Mouse (Mus musculus) hindbrain, embryonic 14.5 days (tissue): Measurements from ENCODE around the gene Bcl2l14. TPM values are rescaled to one million over a fixed set of nuclear protein-coding genes. Genes with fewer than 3 reads are reported as not detected.

Experiments
- ATAC-seq: fragments of 200-750 bp; cut with Nextera tagmentation; 2 replicates; pipeline ENCODE4 v1.8.0; 2017; ENCODE audit warnings: moderate number of reproducible peaks, mild to moderate bottlenecking, moderate TSS enrichment, moderate library complexity; ENCODE audit not compliant: low FRiP score
- DNase-seq: peaks from one replicate; pipeline ENCODE4 v3.0.0-alpha.2; 2015; ENCODE audit warnings: low spot score
- H3K27ac ChIP-seq: fragments of 300-500 bp; sonication (generic); 2 replicates; pipeline ENCODE4 v1.5.1; 2014; ENCODE audit warnings: mild to moderate bottlenecking, moderate library complexity
- H3K27me3 ChIP-seq: fragments of 300-500 bp; sonication (generic); 2 replicates; pipeline ENCODE4 v1.6.1; 2014; ENCODE audit warnings: mild to moderate bottlenecking, low read length, mixed read lengths; ENCODE audit not compliant: control insufficient read depth, insufficient read depth
- H3K36me3 ChIP-seq: fragments of 300-500 bp; sonication (generic); replicated peaks from 2 replicates; pipeline ENCODE4 v1.6.1; 2014; ENCODE audit not compliant: control insufficient read depth, insufficient read depth
- H3K4me1 ChIP-seq: fragments of 300-500 bp; sonication (generic); replicated peaks from 2 replicates; pipeline ENCODE4 v1.6.1; 2014; ENCODE audit warnings: antibody characterized with exemption, low read length, mixed read lengths; ENCODE audit not compliant: control insufficient read depth, insufficient read depth
- H3K4me2 ChIP-seq: fragments of 300-500 bp; sonication (generic); replicated peaks from 2 replicates; pipeline ENCODE4 v1.6.1; 2014; ENCODE audit warnings: mild to moderate bottlenecking, moderate library complexity
- H3K4me3 ChIP-seq: fragments of 300-500 bp; sonication (generic); replicated peaks from 2 replicates; pipeline ENCODE4 v1.5.1; 2014; ENCODE audit warnings: mild to moderate bottlenecking, low read length
- H3K9ac ChIP-seq: fragments of 300-500 bp; sonication (generic); 2 replicates; pipeline ENCODE4 v1.6.1; 2014
- H3K9me3 ChIP-seq: fragments of 300-500 bp; sonication (generic); 2 replicates; pipeline ENCODE4 v1.6.1; 2016; ENCODE audit warnings: low read length; ENCODE audit not compliant: control insufficient read depth
- WGBS: fragments of 180-500 bp; shearing (Covaris S2); extraction: QIAGEN DNeasy Blood & Tissue Kit; methylation state at CpG from one replicate; pipeline ENCODE4 v1.1.7; 2014; 5-methylcytosine and 5-hydroxymethylcytosine counted together
- polyA plus RNA-seq: library from polyadenylated mRNA; unstranded; fragments of >200 nt; fragmentation: Nextera tagmentation; extraction: Ambion mirVana; gene quantifications from 2 replicates; pipeline ENCODE4 v1.2.1, GENCODE M21; 2014

Bcl2l14 gene
- polyA plus RNA-seq, 1 experiment from 2014 or later: 0.37 TPM

DNA sequence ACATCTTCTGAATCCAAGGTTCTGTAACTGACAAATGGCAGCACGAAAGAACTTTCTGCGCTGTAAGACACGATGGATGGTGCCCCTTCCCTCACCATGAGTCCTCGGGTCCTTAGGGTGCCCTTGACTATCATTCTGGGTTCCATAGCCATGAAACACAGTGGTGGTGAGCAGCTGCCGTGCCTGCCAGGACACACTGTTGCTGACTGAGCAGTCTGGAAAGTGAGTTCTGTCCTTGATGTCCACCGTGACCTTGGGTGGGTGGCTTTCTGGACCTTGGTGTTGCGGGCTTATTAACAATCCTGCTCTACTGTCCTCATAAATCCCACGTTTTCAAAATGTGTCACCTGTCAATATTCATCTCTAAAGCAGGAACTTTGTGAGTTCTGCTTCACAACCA, 6.2 kb upstream of the Bcl2l14 start:
- no peaks in the 10 kb centered on the region for H3K27me3 ChIP-seq
- no peak overlapping the region for H3K9ac ChIP-seq
- DNase-seq (no peak), ATAC-seq (no peak)
- no peaks in the 10 kb centered on the region for H3K9me3 ChIP-seq
- no peaks in the 10 kb centered on the region for H3K4me1 ChIP-seq
- no peak overlapping the region for H3K4me3 ChIP-seq
- 74% methylated on average over 8 of the region's 8 CpGs for WGBS
- no peak overlapping the region for H3K4me2 ChIP-seq
- H3K27ac ChIP-seq: no peak overlapping the region
- H3K36me3 ChIP-seq: no peaks in the 10 kb centered on the region

DNA sequence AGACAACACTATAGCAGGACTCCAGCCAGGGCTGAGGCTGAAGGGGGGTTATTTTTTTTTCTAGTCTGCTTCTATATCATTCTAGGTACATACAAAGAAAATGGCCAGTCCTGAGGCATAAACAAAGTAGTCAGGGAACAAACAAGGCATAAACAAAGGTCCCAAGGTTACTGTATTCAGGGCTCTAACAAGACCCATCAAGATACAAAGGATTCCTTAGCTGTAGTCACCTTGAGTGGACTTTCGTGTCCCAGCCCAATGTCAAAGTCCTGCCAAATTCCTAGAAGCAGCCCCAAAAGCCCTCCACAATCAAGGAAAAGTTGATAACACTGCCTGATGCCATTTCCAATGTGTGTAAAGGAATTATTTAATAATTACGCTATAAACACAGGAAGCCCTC, 5.3 kb upstream of the Bcl2l14 start:
- H3K4me3 ChIP-seq: no peak overlapping the region
- no peak overlapping the region for H3K9ac ChIP-seq
- 93% methylated on average over 2 of the region's 2 CpGs for WGBS
- no peak overlapping the region for H3K4me2 ChIP-seq
- ATAC-seq: no peak
- no peaks in the 10 kb centered on the region for H3K36me3 ChIP-seq
- H3K27me3 ChIP-seq: no peaks in the 10 kb centered on the region
- no peaks in the 10 kb centered on the region for H3K9me3 ChIP-seq
- no peaks in the 10 kb centered on the region for H3K4me1 ChIP-seq
- no peak for DNase-seq
- H3K27ac ChIP-seq: no peak overlapping the region

DNA sequence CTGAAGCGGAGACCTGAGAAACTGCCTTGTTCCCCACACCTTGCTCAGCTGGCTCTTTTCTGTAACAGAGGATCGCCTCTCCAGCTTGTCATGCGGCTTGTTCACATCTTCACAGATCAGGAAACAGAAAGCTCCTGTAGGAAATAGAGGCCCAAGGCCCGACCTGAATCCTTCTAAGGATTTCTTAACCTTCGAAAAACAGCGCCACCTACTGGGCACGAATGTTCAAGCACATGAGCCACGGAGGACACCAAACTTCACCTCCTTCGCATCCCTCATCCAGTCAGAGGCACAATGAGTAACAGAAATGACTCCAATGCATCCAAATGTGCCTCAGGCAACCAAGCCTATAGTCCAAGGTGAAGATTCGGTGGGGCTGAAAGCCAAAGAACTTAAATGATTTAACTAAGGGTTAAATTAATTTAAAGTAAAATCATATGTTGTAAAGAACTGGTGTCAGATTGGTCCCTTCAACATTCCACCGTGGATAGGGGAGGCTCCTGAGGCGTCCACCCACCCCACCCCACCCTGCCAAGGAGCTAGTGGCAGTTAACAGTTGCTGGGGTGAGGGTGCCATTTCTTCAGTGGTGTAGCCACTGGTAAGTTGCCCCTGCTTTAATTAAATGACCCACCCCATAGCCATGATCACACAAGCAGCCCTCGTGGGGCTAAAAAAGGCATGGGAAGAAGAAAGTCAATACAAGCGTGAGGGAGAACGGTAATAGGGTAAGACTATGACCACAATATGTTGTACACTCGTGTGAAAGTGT, 7.0 kb downstream of the Bcl2l14 start:
- no peaks in the 10 kb centered on the region for H3K4me1 ChIP-seq
- peak; percentile 76 for DNase-seq
- H3K4me3 ChIP-seq: no peak overlapping the region
- WGBS: 45% methylated on average over 16 of the region's 16 CpGs
- H3K9ac ChIP-seq: no peak overlapping the region
- H3K9me3 ChIP-seq: no peaks in the 10 kb centered on the region
- no peak overlapping the region for H3K4me2 ChIP-seq
- no peaks in the 10 kb centered on the region for H3K27me3 ChIP-seq
- no peak overlapping the region for H3K27ac ChIP-seq
- ATAC-seq: no peak
- no peaks in the 10 kb centered on the region for H3K36me3 ChIP-seq

GRCm38 (mm10) chr6:134403684-134404070, 7.6 kb downstream of the Bcl2l14 start:
- no peak for DNase-seq
- no peak overlapping the region for H3K9ac ChIP-seq
- WGBS: 91% methylated on average over 9 of the region's 9 CpGs

GRCm38 (mm10) chr6:134407226-134407625, 11.1 kb downstream of the Bcl2l14 start:
- Histone ChIP-seq H3K9me3 (no peaks in the 10 kb centered on the region), H3K36me3 (no peaks in the 10 kb centered on the region), H3K27ac (no peak overlapping the region), H3K4me3 (no peak overlapping the region), H3K4me1 (no peaks in the 10 kb centered on the region), H3K4me2 (no peak overlapping the region), H3K27me3 (no peaks in the 10 kb centered on the region), H3K9ac (no peak overlapping the region)
- ATAC-seq (no peak), DNase-seq (no peak)
- WGBS: 64% methylated on average over 5 of the region's 5 CpGs

More at GRCm38 (mm10) chr6:134403684-134404070, 7.6 kb downstream of the Bcl2l14 start:
- no peaks in the 10 kb centered on the region for H3K9me3 ChIP-seq
- H3K4me3 ChIP-seq: no peak overlapping the region
- ATAC-seq: no peak
- no peaks in the 10 kb centered on the region for H3K4me1 ChIP-seq
- no peak overlapping the region for H3K4me2 ChIP-seq
- no peak overlapping the region for H3K27ac ChIP-seq
- H3K36me3 ChIP-seq: no peaks in the 10 kb centered on the region
- H3K27me3 ChIP-seq: no peaks in the 10 kb centered on the region

DNA sequence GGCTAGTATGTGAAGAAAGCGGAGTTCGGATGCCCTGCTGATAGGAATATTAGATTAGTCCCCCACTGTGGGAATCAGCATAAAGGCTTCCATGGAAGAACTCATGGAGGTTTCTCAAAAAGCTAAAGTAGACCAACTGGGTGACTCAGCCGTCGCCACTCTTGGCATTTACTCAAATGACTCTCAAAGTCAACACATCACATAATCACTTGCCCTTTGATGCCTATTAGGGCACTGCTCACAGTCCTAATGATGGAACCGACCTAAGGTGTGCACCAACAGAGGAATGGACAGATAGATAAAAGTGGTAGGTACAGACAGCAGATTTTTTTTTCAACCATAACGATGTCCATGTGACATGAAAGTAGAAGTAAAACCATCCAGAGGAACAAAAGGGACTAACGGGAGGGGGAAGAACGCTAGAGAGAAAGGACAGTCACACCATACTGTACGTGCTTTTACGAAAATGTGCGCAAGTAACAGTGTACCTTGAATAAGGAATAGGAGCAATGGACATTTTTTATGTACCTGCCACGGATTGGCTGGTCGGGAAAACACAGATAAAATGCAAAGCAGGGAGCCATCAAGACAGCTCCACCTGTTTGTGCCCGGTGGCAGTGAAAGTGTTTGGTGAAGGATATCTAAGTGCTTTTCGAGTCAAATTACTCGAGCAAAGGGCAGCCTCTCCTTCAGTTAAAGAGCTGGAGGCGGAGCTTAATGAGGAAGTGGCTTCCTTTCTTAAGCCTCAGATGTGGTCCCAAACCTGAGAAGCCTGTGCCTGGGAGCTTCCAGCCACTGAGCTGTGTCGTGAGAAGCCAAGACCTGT, 17.8 kb downstream of the Bcl2l14 start:
- H3K9me3 ChIP-seq: no peaks in the 10 kb centered on the region
- H3K27me3 ChIP-seq: no peaks in the 10 kb centered on the region
- H3K9ac ChIP-seq: no peak overlapping the region
- H3K4me1 ChIP-seq: no peaks in the 10 kb centered on the region
- no peaks in the 10 kb centered on the region for H3K36me3 ChIP-seq
- 66% methylated on average over 18 of the region's 18 CpGs for WGBS
- DNase-seq (no peak), ATAC-seq (no peak)
- H3K4me2 ChIP-seq: no peak overlapping the region
- H3K4me3 ChIP-seq: no peak overlapping the region
- no peak overlapping the region for H3K27ac ChIP-seq

- Histone ChIP-seq H3K27me3 (no peaks in the 10 kb centered on the region), H3K4me3 (no peak overlapping the region), H3K36me3 (no peaks in the 10 kb centered on the region), H3K9ac (no peak overlapping the region), H3K9me3 (no peaks in the 10 kb centered on the region), H3K4me2 (no peak overlapping the region), H3K4me1 (no peaks in the 10 kb centered on the region), H3K27ac (no peak overlapping the region)
- 78% methylated on average over 4 of the region's 4 CpGs for WGBS
- DNase-seq: no peak
- no peak for ATAC-seq
Observed at GRCm38 (mm10) chr6:134414532-134414883, 18.4 kb downstream of the Bcl2l14 start.

GRCm38 (mm10) chr6:134416556-134417105, 20.5 kb downstream of the Bcl2l14 start:
- no peaks in the 10 kb centered on the region for H3K36me3 ChIP-seq
- H3K9ac ChIP-seq: no peak overlapping the region
- H3K4me3 ChIP-seq: no peak overlapping the region
- no peak for DNase-seq
- H3K4me1 ChIP-seq: no peaks in the 10 kb centered on the region
- no peaks in the 10 kb centered on the region for H3K9me3 ChIP-seq
- no peak overlapping the region for H3K27ac ChIP-seq
- no peak overlapping the region for H3K4me2 ChIP-seq
- ATAC-seq: no peak
- WGBS: 44% methylated on average over 3 of the region's 3 CpGs
- no peaks in the 10 kb centered on the region for H3K27me3 ChIP-seq

DNA sequence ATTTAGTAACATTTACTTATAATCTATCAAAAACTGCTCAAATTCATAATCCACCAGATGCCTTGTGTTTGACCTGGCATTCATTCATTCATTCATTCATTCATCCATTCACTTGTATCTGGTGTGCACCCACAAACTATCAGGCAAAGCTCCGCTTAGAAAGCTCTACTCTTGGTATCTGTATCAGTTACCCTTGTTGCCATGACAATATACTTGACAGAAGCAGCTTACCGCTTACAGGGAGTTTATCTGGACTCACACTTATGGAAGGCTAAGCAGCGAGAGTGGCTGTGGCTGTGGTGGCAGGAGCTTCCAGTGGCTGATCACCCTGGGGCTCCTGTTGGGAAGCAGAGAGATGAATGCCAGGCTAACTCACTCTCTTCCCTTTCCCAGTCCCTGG, 21.8 kb downstream of the Bcl2l14 start:
- Histone ChIP-seq H3K27me3 (no peaks in the 10 kb centered on the region), H3K4me3 (no peak overlapping the region), H3K9me3 (no peaks in the 10 kb centered on the region), H3K27ac (no peak overlapping the region), H3K36me3 (no peaks in the 10 kb centered on the region), H3K4me1 (no peaks in the 10 kb centered on the region), H3K4me2 (no peak overlapping the region), H3K9ac (no peak overlapping the region)
- no peak for ATAC-seq
- DNase-seq: no peak
- 74% methylated on average over 3 of the region's 3 CpGs for WGBS
